Mouse (Mus musculus): ENCODE results near the gene Gm20388. TPM values are rescaled to one million over a fixed set of nuclear protein-coding genes. Genes with fewer than 3 reads are reported as not detected.
"Not testable (repeated sequence)": the region's sequence is repeated elsewhere in the genome, so short reads cannot be mapped to it uniquely, and the experiment has no call there.

Gm20388 gene
- polyA plus RNA-seq, 1 experiment from 2014 or later: not detected

GRCm38 (mm10) chr8:120364093-120364725, 453.6 kb downstream of the Gm20388 start:
- no peaks in the 10 kb centered on the region for H3K36me3 ChIP-seq (ENCODE audit: control insufficient read depth, insufficient read depth, low read length)
- peak overlapping the region; percentile 67 to 68 for H3K27ac ChIP-seq (replicated peaks in 1 of 2; ENCODE audit: control insufficient read depth in 1 of 2, insufficient read depth in 1 of 2, low read depth in 2 of 2, low read length in 2 of 2)
- WGBS: 45% methylated on average over 7 of the region's 7 CpGs
- no peak overlapping the region for H3K9ac ChIP-seq (ENCODE audit: low read length)
- H3K4me3 ChIP-seq (ENCODE audit: control insufficient read depth in 1 of 2, insufficient read depth in 1 of 2, low read depth in 1 of 2, low read length in 2 of 2): no peak overlapping the region
- no peaks in the 10 kb centered on the region for H3K27me3 ChIP-seq (ENCODE audit: control insufficient read depth, insufficient read depth, low read length)
- H3K4me1 ChIP-seq (ENCODE audit: control insufficient read depth in 2 of 2, insufficient read depth in 2 of 2, low read length in 2 of 2): peaks cover 28 to 37% of the 10 kb centered on the region in 2 experiments
- ATAC-seq (ENCODE audit: insufficient number of reproducible peaks, insufficient read depth, low FRiP score, low read depth): peak; percentile 10; the same call in 1 of the 2 replicates
- no peak overlapping the region for H3K4me2 ChIP-seq (ENCODE audit: low read length)
- H3K9me3 ChIP-seq (ENCODE audit: control insufficient read depth, low read length): no peaks in the 10 kb centered on the region

GRCm38 (mm10) chr8:120366840-120367239, 456.2 kb downstream of the Gm20388 start:
- H3K9ac ChIP-seq (ENCODE audit: low read length): no peak overlapping the region
- H3K36me3 ChIP-seq (ENCODE audit: control insufficient read depth, insufficient read depth, low read length): no peaks in the 10 kb centered on the region
- no peak overlapping the region for H3K4me2 ChIP-seq (ENCODE audit: low read length)
- no peak overlapping the region for H3K4me3 ChIP-seq (ENCODE audit: control insufficient read depth in 1 of 2, insufficient read depth in 1 of 2, low read depth in 1 of 2, low read length in 2 of 2)
- no peaks in the 10 kb centered on the region for H3K9me3 ChIP-seq (ENCODE audit: control insufficient read depth, low read length)
- no peaks in the 10 kb centered on the region for H3K27me3 ChIP-seq (ENCODE audit: control insufficient read depth, insufficient read depth, low read length)
- WGBS: 88% methylated on average over 6 of the region's 6 CpGs
- no peak overlapping the region for H3K27ac ChIP-seq (replicated peaks in 1 of 2; ENCODE audit: control insufficient read depth in 1 of 2, insufficient read depth in 1 of 2, low read depth in 2 of 2, low read length in 2 of 2)
- H3K4me1 ChIP-seq (ENCODE audit: control insufficient read depth in 2 of 2, insufficient read depth in 2 of 2, low read length in 2 of 2): peaks cover 48 to 58% of the 10 kb centered on the region in 2 experiments
- no peak for ATAC-seq (ENCODE audit: insufficient number of reproducible peaks, insufficient read depth, low FRiP score, low read depth)

- H3K27me3 ChIP-seq (ENCODE audit: control insufficient read depth, insufficient read depth, low read length); ATAC-seq (ENCODE audit: insufficient number of reproducible peaks, insufficient read depth, low FRiP score, low read depth); H3K9ac ChIP-seq (ENCODE audit: low read length); H3K36me3 ChIP-seq (ENCODE audit: control insufficient read depth, insufficient read depth, low read length); H3K4me3 ChIP-seq (ENCODE audit: control insufficient read depth in 1 of 2, insufficient read depth in 1 of 2, low read depth in 1 of 2, low read length in 2 of 2); H3K9me3 ChIP-seq (ENCODE audit: control insufficient read depth, low read length): not testable (repeated sequence)
- Histone ChIP-seq H3K4me1 (ENCODE audit: control insufficient read depth in 2 of 2, insufficient read depth in 2 of 2, low read length in 2 of 2) (peaks cover 58 to 72% of the 10 kb centered on the region in 2 experiments), H3K27ac (replicated peaks in 1 of 2; ENCODE audit: control insufficient read depth in 1 of 2, insufficient read depth in 1 of 2, low read depth in 2 of 2, low read length in 2 of 2) (peak overlapping the region; percentile 83 to 87), H3K4me2 (ENCODE audit: low read length) (peak overlapping the region; percentile 0; the same call in 1 of the 2 replicates)
- 78% methylated on average over 1 of the region's 1 CpGs for WGBS
Measured at GRCm38 (mm10) chr8:120368191-120368590, 457.6 kb downstream of the Gm20388 start.

GRCm38 (mm10) chr8:120368814-120369649, 458.4 kb downstream of the Gm20388 start:
- 19% methylated on average over 11 of the region's 11 CpGs for WGBS
- Histone ChIP-seq H3K36me3 (ENCODE audit: control insufficient read depth, insufficient read depth, low read length) (no peaks in the 10 kb centered on the region), H3K4me2 (ENCODE audit: low read length) (peak overlapping the region; percentile 39), H3K9ac (ENCODE audit: low read length) (peak overlapping the region; percentile 14; the same call in 1 of the 2 replicates), H3K9me3 (ENCODE audit: control insufficient read depth, low read length) (no peaks in the 10 kb centered on the region), H3K4me1 (ENCODE audit: control insufficient read depth in 2 of 2, insufficient read depth in 2 of 2, low read length in 2 of 2) (peaks cover 57 to 74% of the 10 kb centered on the region in 2 experiments), H3K27me3 (ENCODE audit: control insufficient read depth, insufficient read depth, low read length) (no peaks in the 10 kb centered on the region), H3K4me3 (ENCODE audit: control insufficient read depth in 1 of 2, insufficient read depth in 1 of 2, low read depth in 1 of 2, low read length in 2 of 2) (0 out of 4 replicates have a peak overlapping the region, but pooled peaks of 1 of the 2 experiments have one; percentile 4), H3K27ac (replicated peaks in 1 of 2; ENCODE audit: control insufficient read depth in 1 of 2, insufficient read depth in 1 of 2, low read depth in 2 of 2, low read length in 2 of 2) (peak overlapping the region; percentile 83 to 87)
- ATAC-seq (ENCODE audit: insufficient number of reproducible peaks, insufficient read depth, low FRiP score, low read depth): peak; percentile 79

GRCm38 (mm10) chr8:120369956-120370355, 459.3 kb downstream of the Gm20388 start:
- peak overlapping the region; percentile 29 to 87; a peak in 3 of 4 replicates for H3K27ac ChIP-seq (replicated peaks in 1 of 2; ENCODE audit: control insufficient read depth in 1 of 2, insufficient read depth in 1 of 2, low read depth in 2 of 2, low read length in 2 of 2)
- ATAC-seq (ENCODE audit: insufficient number of reproducible peaks, insufficient read depth, low FRiP score, low read depth): no peak

GRCm38 (mm10) chr8:120370461-120370860, 459.8 kb downstream of the Gm20388 start:
- no peaks in the 10 kb centered on the region for H3K27me3 ChIP-seq (ENCODE audit: control insufficient read depth, insufficient read depth, low read length)
- no peak overlapping the region for H3K4me3 ChIP-seq (ENCODE audit: control insufficient read depth in 1 of 2, insufficient read depth in 1 of 2, low read depth in 1 of 2, low read length in 2 of 2)
- WGBS: 52% methylated on average over 4 of the region's 4 CpGs
- no peak for ATAC-seq (ENCODE audit: insufficient number of reproducible peaks, insufficient read depth, low FRiP score, low read depth)
- no peaks in the 10 kb centered on the region for H3K9me3 ChIP-seq (ENCODE audit: control insufficient read depth, low read length)
- H3K27ac ChIP-seq (replicated peaks in 1 of 2; ENCODE audit: control insufficient read depth in 1 of 2, insufficient read depth in 1 of 2, low read depth in 2 of 2, low read length in 2 of 2): peak overlapping the region; percentile 29 to 87; a peak in 3 of 4 replicates
- no peak overlapping the region; the same call in 1 of the 2 replicates for H3K4me2 ChIP-seq (ENCODE audit: low read length)
- H3K36me3 ChIP-seq (ENCODE audit: control insufficient read depth, insufficient read depth, low read length): no peaks in the 10 kb centered on the region
- H3K4me1 ChIP-seq (ENCODE audit: control insufficient read depth in 2 of 2, insufficient read depth in 2 of 2, low read length in 2 of 2): peaks cover 61 to 78% of the 10 kb centered on the region in 2 experiments
- no peak overlapping the region for H3K9ac ChIP-seq (ENCODE audit: low read length)

More at GRCm38 (mm10) chr8:120369956-120370355, 459.3 kb downstream of the Gm20388 start:
- H3K4me3 ChIP-seq (ENCODE audit: control insufficient read depth in 1 of 2, insufficient read depth in 1 of 2, low read depth in 1 of 2, low read length in 2 of 2): no peak overlapping the region
- H3K4me1 ChIP-seq (ENCODE audit: control insufficient read depth in 2 of 2, insufficient read depth in 2 of 2, low read length in 2 of 2): peaks cover 59 to 75% of the 10 kb centered on the region in 2 experiments
- H3K9ac ChIP-seq (ENCODE audit: low read length): peak overlapping the region; percentile 14; the same call in 1 of the 2 replicates
- no peaks in the 10 kb centered on the region for H3K27me3 ChIP-seq (ENCODE audit: control insufficient read depth, insufficient read depth, low read length)
- H3K36me3 ChIP-seq (ENCODE audit: control insufficient read depth, insufficient read depth, low read length): no peaks in the 10 kb centered on the region
- peak overlapping the region; percentile 11; the same call in 1 of the 2 replicates for H3K4me2 ChIP-seq (ENCODE audit: low read length)
- 35% methylated on average over 7 of the region's 7 CpGs for WGBS
- H3K9me3 ChIP-seq (ENCODE audit: control insufficient read depth, low read length): no peaks in the 10 kb centered on the region

- WGBS: 53% methylated on average over 5 of the region's 5 CpGs
- H3K27me3 ChIP-seq (ENCODE audit: control insufficient read depth, insufficient read depth, low read length): no peaks in the 10 kb centered on the region
- H3K4me2 ChIP-seq (ENCODE audit: low read length): no peak overlapping the region; the same call in 1 of the 2 replicates
- H3K9me3 ChIP-seq (ENCODE audit: control insufficient read depth, low read length): no peaks in the 10 kb centered on the region
- no peak overlapping the region; the same call in 1 of the 2 replicates for H3K9ac ChIP-seq (ENCODE audit: low read length)
- no peak overlapping the region for H3K4me3 ChIP-seq (ENCODE audit: control insufficient read depth in 1 of 2, insufficient read depth in 1 of 2, low read depth in 1 of 2, low read length in 2 of 2)
- peaks cover 59 to 76% of the 10 kb centered on the region in 2 experiments for H3K4me1 ChIP-seq (ENCODE audit: control insufficient read depth in 2 of 2, insufficient read depth in 2 of 2, low read length in 2 of 2)
- ATAC-seq (ENCODE audit: insufficient number of reproducible peaks, insufficient read depth, low FRiP score, low read depth): no peak
- peak overlapping the region; percentile 70 to 80 for H3K27ac ChIP-seq (replicated peaks in 1 of 2; ENCODE audit: control insufficient read depth in 1 of 2, insufficient read depth in 1 of 2, low read depth in 2 of 2, low read length in 2 of 2)
- H3K36me3 ChIP-seq (ENCODE audit: control insufficient read depth, insufficient read depth, low read length): no peaks in the 10 kb centered on the region
Measured at GRCm38 (mm10) chr8:120371146-120371545, 460.5 kb downstream of the Gm20388 start.

All from heart, embryonic 14.5 days (tissue).